Mouse (Mus musculus) neural tube, embryonic 11.5 days (tissue): ENCODE results near the gene Acaca. TPM values are rescaled to one million over a fixed set of nuclear protein-coding genes. Genes with fewer than 3 reads are reported as not detected.
"Not testable (repeated sequence)": the region's sequence is repeated elsewhere in the genome, so short reads cannot be mapped to it uniquely, and the experiment has no call there.

Experiments
- ATAC-seq: fragments of 200-750 bp; cut with Nextera tagmentation; 2 replicates; pipeline ENCODE4 v1.8.0; 2017; ENCODE audit warnings: moderate number of reproducible peaks, mild to moderate bottlenecking, moderate TSS enrichment, moderate library complexity; ENCODE audit not compliant: insufficient read depth, low FRiP score, low TSS enrichment
- DNase-seq: peaks from one replicate; pipeline ENCODE4 v3.0.0-alpha.2; 2015; ENCODE audit warnings: low spot score
- H3K27ac ChIP-seq: fragments of 300-500 bp; sonication (generic); 2 replicates; pipeline ENCODE4 v1.5.1; 2014; ENCODE audit warnings: low read depth, mild to moderate bottlenecking, low read length
- H3K27me3 ChIP-seq: fragments of 300-500 bp; sonication (generic); 2 replicates; pipeline ENCODE4 v1.6.1; 2014; ENCODE audit warnings: mild to moderate bottlenecking, low read length, mixed read lengths; ENCODE audit not compliant: control insufficient read depth, insufficient read depth
- H3K36me3 ChIP-seq: fragments of 300-500 bp; sonication (generic); 2 replicates; pipeline ENCODE4 v1.6.1; 2014; ENCODE audit warnings: mild to moderate bottlenecking, low read length, moderate library complexity, mixed read lengths; ENCODE audit not compliant: control insufficient read depth, insufficient read depth
- H3K4me1 ChIP-seq: fragments of 300-500 bp; sonication (generic); 2 replicates; pipeline ENCODE4 v1.6.1; 2014; ENCODE audit warnings: low read length, mixed read lengths; ENCODE audit not compliant: control insufficient read depth, insufficient read depth
- H3K4me2 ChIP-seq: fragments of 300-500 bp; sonication (generic); 2 replicates; pipeline ENCODE4 v1.6.1; 2014; ENCODE audit warnings: low read depth, mild to moderate bottlenecking, moderate library complexity
- H3K4me3 ChIP-seq: fragments of 300-500 bp; sonication (generic); 2 replicates; pipeline ENCODE4 v1.5.1; 2014; ENCODE audit warnings: low read depth, low read length
- H3K9ac ChIP-seq: fragments of 300-500 bp; sonication (generic); 2 replicates; pipeline ENCODE4 v1.6.1; 2014; ENCODE audit warnings: mild to moderate bottlenecking, low read length
- H3K9me3 ChIP-seq: fragments of 300-500 bp; sonication (generic); 2 replicates; pipeline ENCODE4 v1.6.1; 2016; ENCODE audit warnings: low read length; ENCODE audit not compliant: control insufficient read depth
- WGBS: fragments of 180-500 bp; shearing (Covaris S2); extraction: QIAGEN DNeasy Blood & Tissue Kit; methylation state at CpG from one replicate; pipeline ENCODE4 v1.1.7; 2014; 5-methylcytosine and 5-hydroxymethylcytosine counted together
- polyA plus RNA-seq: library from polyadenylated mRNA; unstranded; fragments of >200 nt; fragmentation: Nextera tagmentation; extraction: Ambion mirVana; gene quantifications from 2 replicates; pipeline ENCODE4 v1.2.1, GENCODE M21; 2014

The Acaca gene
- polyA plus RNA-seq, 1 experiment from 2014 or later = 29.4 TPM

DNA sequence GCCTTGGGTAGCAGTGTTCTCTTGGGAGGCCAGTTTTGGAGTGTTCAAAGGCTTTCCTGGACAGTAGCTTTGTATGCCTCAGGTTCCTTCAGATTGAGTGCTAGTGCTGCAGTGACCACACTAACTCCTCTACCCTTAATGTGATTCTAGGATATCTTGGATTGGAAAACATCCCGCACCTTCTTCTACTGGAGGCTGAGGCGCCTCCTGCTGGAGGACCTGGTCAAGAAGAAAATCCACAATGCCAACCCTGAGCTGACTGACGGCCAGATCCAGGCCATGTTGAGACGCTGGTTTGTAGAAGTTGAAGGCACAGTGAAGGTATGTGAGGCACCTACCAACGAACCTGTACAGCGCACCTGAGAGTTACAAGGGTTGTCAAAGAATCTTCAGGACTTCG is 262.6 kb downstream of the Acaca start:
- not testable (repeated sequence) for ATAC-seq, DNase-seq, H3K9ac ChIP-seq, H3K27ac ChIP-seq, H3K36me3 ChIP-seq, H3K4me3 ChIP-seq, H3K4me1 ChIP-seq, H3K27me3 ChIP-seq, H3K4me2 ChIP-seq, H3K9me3 ChIP-seq
- WGBS = 89% methylated on average over 7 of the region's 7 CpGs

DNA sequence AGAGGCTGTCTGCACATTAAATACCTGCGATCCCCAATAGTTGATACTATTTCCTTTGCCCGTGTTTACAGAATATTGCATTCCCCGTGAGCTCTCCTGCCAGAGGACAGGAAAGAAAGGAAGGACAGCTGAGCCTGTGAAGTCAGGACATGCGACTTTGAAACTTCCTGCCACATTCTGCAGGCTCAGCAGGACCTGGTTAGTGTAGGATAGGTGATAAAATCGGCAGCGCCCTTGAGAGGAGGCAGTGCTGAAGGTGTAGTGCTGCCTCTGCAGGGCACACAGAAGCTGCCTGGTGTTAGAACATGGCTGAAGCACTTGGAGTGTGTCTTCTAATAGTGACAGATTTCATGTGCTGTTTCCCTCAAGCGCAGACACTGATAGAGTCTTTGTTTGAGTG is 264.1 kb downstream of the Acaca start:
- no peaks in the 10 kb centered on the region for H3K36me3 ChIP-seq
- H3K4me3 ChIP-seq = no peak overlapping the region
- 73% methylated on average over 7 of the region's 7 CpGs for WGBS
- H3K9ac ChIP-seq = no peak overlapping the region
- no peak overlapping the region for H3K4me2 ChIP-seq
- no peak for ATAC-seq
- H3K9me3 ChIP-seq = no peaks in the 10 kb centered on the region
- no peak overlapping the region for H3K27ac ChIP-seq
- no peaks in the 10 kb centered on the region for H3K27me3 ChIP-seq
- no peak for DNase-seq
- no peaks in the 10 kb centered on the region for H3K4me1 ChIP-seq

DNA sequence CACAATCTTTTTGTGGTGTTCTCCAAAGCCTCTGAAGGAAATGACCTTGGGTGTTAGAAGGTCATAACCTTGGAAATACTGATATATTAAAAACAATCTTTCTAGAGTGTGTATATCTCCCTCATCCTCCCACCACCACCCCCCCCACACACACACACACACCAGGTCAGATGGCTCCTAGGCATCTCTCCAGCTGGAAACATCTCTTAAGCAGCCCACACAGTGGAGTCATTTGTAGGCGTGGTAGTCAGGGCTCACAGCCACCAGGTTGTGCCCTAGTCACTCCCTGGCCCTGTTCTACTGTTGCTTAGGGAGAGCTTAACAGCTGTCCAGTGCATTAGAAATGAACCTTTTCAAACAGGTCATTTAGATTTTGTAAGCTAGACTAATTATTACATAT is 265.5 kb downstream of the Acaca start:
- Histone ChIP-seq H3K27me3 (no peaks in the 10 kb centered on the region), H3K4me3 (no peak overlapping the region), H3K9me3 (no peaks in the 10 kb centered on the region), H3K4me1 (no peaks in the 10 kb centered on the region), H3K4me2 (no peak overlapping the region), H3K36me3 (no peaks in the 10 kb centered on the region), H3K27ac (no peak overlapping the region), H3K9ac (no peak overlapping the region)
- WGBS = 80% methylated on average over 1 of the region's 1 CpGs
- no peak for DNase-seq
- ATAC-seq = no peak

DNA sequence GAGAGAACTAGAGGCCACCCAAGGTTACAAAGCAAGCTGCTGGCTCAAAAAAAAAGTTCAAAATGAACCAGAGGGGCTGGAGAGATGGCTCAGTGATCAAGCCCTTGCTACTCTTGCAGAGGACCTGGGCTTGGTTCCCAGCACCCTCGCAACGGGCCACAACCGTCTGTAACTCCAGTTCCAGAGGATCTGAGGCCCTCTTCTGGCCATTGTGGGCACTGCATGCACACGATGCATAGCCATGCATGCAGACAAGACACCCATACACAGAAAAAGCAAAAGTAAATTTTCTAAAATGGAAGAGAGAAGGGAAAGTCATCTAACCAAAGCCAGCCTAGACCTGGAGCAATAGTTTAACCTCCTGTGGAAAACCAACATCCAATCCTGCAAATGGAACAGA is 277.3 kb downstream of the Acaca start:
- Histone ChIP-seq H3K4me2 (no peak overlapping the region), H3K4me1 (no peaks in the 10 kb centered on the region), H3K27me3 (no peaks in the 10 kb centered on the region), H3K27ac (no peak overlapping the region), H3K4me3 (no peak overlapping the region), H3K36me3 (no peaks in the 10 kb centered on the region), H3K9me3 (no peaks in the 10 kb centered on the region), H3K9ac (no peak overlapping the region)
- ATAC-seq = no peak
- 91% methylated on average over 4 of the region's 4 CpGs for WGBS
- no peak for DNase-seq

DNA sequence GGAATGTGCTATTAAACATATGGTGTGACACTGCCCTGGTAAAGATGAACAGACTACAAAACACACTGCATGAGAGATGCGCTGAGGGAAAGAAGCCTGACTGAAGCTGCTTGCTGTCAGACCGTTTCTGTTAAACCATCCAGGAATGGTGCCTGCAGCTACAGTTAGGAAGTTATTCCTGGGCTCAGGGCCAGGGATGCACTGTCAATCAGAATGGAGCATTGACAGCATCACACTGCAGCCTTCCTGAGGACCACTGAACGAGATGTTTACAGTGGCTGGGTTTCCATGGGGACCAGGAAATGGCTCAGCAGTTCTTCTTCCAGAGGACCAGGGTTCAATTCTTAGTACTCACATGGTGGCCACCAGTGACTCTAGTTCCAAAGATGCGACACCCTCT is 280.9 kb downstream of the Acaca start:
- 82% methylated on average over 4 of the region's 4 CpGs for WGBS
- Histone ChIP-seq H3K9ac (no peak overlapping the region), H3K4me3 (no peak overlapping the region), H3K9me3 (no peaks in the 10 kb centered on the region), H3K4me2 (no peak overlapping the region), H3K36me3 (no peaks in the 10 kb centered on the region), H3K27me3 (no peaks in the 10 kb centered on the region), H3K27ac (no peak overlapping the region), H3K4me1 (no peaks in the 10 kb centered on the region)
- DNase-seq (no peak), ATAC-seq (no peak)

DNA sequence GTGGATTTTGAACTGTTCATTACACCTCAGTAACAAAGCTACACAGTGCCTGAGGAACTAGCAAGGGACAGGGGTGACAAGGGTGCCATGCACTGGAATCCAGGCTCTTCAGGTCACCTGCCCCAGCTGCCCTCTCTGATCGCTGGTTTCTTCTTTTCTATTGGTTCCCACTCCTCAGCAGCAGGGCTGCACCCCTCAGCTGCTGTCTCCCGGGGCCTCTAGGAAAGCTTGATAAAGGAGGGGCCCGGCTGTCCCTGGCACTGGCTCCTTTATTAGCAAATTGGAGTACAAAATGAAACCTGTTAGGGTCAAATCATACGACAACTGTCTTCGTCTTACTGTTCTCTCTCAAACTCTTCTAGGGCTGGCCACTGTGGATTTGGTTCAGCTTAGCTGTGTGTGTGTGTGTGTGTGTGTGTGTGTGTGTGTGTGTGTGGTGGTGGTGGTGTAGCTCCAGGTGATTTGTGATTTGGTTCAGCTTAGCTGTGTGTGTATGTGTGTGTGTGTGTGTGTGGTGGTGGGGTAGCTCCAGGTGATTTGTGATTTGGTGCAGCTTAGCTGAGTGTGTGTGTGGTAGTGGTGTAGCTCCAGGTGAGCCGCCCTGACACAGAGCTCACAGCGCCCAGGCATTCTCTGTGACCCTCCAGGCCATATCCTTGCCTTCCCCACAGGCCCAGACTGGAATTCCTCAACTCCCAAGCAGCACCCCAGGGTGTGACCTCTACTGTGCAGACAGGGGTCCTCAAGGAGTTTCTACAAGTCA is 281.6 kb downstream of the Acaca start:
- no peak for DNase-seq
- WGBS = 73% methylated on average over 7 of the region's 7 CpGs
- Histone ChIP-seq H3K4me3 (no peak overlapping the region), H3K9me3 (no peaks in the 10 kb centered on the region), H3K4me2 (no peak overlapping the region), H3K9ac (no peak overlapping the region), H3K4me1 (no peaks in the 10 kb centered on the region), H3K27ac (no peak overlapping the region), H3K27me3 (no peaks in the 10 kb centered on the region), H3K36me3 (no peaks in the 10 kb centered on the region)
- no peak for ATAC-seq

DNA sequence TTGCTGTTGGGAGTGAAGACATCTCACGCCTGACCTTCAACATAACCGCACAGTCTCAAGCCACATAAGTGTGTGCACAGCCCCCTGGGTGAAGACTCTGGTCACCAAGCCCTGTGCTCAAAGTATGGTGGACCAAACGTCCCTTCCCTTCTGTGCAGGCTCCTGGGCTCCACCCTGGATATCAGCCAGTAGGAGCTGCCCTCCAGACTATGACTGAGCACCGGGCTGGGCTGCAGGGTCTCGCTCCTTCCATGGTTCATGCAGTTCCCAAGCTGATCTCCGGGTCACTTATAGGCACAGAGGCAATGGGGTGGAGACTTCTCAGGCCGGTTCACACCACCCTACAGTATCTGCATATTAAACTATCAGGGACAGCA is 282.2 kb downstream of the Acaca start:
- no peak overlapping the region for H3K4me3 ChIP-seq

DNA sequence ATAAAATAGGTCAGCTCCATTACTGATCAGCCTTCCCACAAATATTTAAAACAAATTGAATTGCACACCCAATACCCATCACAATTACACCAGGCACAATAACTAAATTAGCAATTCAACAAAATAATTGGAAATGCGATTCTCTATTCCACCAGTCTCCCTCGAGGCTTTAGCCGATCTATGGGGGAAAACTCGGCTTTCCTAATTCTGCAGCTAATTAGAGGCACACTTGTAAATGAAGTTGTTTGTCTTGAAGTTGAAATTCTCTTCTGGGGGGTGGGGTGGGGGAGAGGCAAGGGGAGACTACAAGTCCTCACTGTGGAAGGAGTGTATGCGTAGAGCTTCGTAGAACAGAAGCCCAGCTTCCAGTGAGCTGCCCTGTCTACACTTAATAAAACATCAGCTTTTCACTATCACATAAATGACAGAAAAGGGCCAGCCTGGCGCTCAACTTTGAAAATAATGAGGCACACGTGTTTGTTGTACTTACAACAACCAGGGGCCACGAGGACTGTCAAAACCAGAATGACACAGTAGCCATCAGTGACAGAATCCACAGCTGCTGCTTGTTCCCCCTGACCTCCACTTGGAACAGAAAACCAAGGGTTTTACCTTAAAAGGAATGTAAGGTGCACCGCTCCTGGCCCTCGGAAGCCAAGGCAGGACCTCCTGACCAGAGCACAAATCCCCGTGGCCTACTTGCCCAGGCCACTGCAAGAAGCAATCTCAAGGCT is 282.9 kb downstream of the Acaca start:
- Histone ChIP-seq H3K27me3 (no peaks in the 10 kb centered on the region), H3K4me1 (no peaks in the 10 kb centered on the region), H3K36me3 (no peaks in the 10 kb centered on the region), H3K9me3 (no peaks in the 10 kb centered on the region), H3K4me2 (no peak overlapping the region), H3K4me3 (no peak overlapping the region), H3K27ac (no peak overlapping the region), H3K9ac (no peak overlapping the region)
- ATAC-seq = no peak
- DNase-seq = no peak
- WGBS = 70% methylated on average over 12 of the region's 12 CpGs

More for the DNA sequence above, 282.2 kb downstream of the Acaca start:
- H3K4me1 ChIP-seq = no peaks in the 10 kb centered on the region
- H3K9ac ChIP-seq = no peak overlapping the region
- no peak for ATAC-seq
- H3K27ac ChIP-seq = no peak overlapping the region
- H3K9me3 ChIP-seq = no peaks in the 10 kb centered on the region
- H3K4me2 ChIP-seq = no peak overlapping the region
- DNase-seq = no peak
- H3K27me3 ChIP-seq = no peaks in the 10 kb centered on the region
- H3K36me3 ChIP-seq = no peaks in the 10 kb centered on the region
- WGBS = 55% methylated on average over 7 of the region's 7 CpGs

DNA sequence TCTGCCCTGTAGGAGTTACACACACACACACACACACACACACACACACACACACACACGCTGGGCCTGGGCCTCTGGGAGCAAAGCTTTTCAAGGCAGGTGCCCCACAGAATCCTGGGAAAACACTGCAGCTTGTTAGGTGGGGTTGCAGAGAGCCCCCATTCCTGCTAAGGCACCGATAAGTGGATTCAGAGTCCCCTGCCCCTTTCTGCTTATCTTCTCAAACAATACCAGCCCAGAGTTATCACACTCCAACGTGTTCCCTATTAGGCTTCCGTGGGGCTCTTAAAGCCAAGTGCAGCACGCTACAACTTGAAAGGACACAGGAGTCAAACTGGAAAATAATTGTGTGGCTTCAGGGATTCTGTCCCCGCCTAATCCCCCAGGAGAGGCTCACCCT is 283.6 kb downstream of the Acaca start:
- Histone ChIP-seq H3K4me3 (no peak overlapping the region), H3K27me3 (no peaks in the 10 kb centered on the region), H3K4me2 (no peak overlapping the region), H3K9ac (no peak overlapping the region), H3K27ac (no peak overlapping the region), H3K36me3 (no peaks in the 10 kb centered on the region), H3K4me1 (no peaks in the 10 kb centered on the region), H3K9me3 (no peaks in the 10 kb centered on the region)
- 79% methylated on average over 6 of the region's 6 CpGs for WGBS
- no peak for DNase-seq
- no peak for ATAC-seq
